Comparison of ENCODE assay signal across 10 mouse cellular contexts in genomic region chr10:27162364-27162763, GRCm38 (mm10).
A peak's percentile ranks its signal among the peaks of the same experiment; 100 is the strongest.
DNase-seq lines count a peak whose midpoint lies in the region; ATAC-seq lines count a peak whose summit lies in the region.
"Had no signal": no experiment of that assay in that cellular context is flagged by ENCODE, and none has a peak within 500 bp of the region (broad histone marks: within the 10 kb centered on the region; RNA-seq: fewer than 3 reads in every experiment).

No protein-coding gene starts in this region.

- ATAC-seq in CD4-positive, CD25-positive, alpha-beta regulatory T cell, adult 4 months: no peak
- peak; percentile 27; the same call in 1 of the 2 replicates for ATAC-seq in hindbrain, embryonic 11.5 days (ENCODE audit: low FRiP score)

- no peaks in the 10 kb centered on the region for H3K36me3 ChIP-seq in hindbrain, embryonic 11.5 days (ENCODE audit: control insufficient read depth, insufficient read depth, low read length)
- no peaks in the 10 kb centered on the region for H3K36me3 ChIP-seq in hindbrain, embryonic 10.5 days
- H3K36me3 ChIP-seq: embryonic facial prominence, embryonic 15.5 days; limb, embryonic 13.5 days had no signal

- no peaks in the 10 kb centered on the region for H3K9me3 ChIP-seq in hindbrain, embryonic 11.5 days (ENCODE audit: control insufficient read depth, low read length)
- H3K9me3 ChIP-seq in hindbrain, embryonic 10.5 days: no peaks in the 10 kb centered on the region
- H3K9me3 ChIP-seq: embryonic facial prominence, embryonic 15.5 days; limb, embryonic 13.5 days had no signal

- WGBS in hindbrain, embryonic 11.5 days: 74% methylated on average over 2 of the region's 2 CpGs
- WGBS in hindbrain, embryonic 10.5 days: 90% methylated on average over 2 of the region's 2 CpGs

- H3K4me1 ChIP-seq in hindbrain, embryonic 11.5 days (replicated peaks; ENCODE audit: control insufficient read depth, insufficient read depth, low read length): no peaks in the 10 kb centered on the region
- H3K4me1 ChIP-seq in hindbrain, embryonic 10.5 days (replicated peaks): no peaks in the 10 kb centered on the region
- H3K4me1 ChIP-seq: embryonic facial prominence, embryonic 15.5 days; limb, embryonic 13.5 days had no signal

- H3K4me2 ChIP-seq in hindbrain, embryonic 11.5 days (replicated peaks; ENCODE audit: low read depth, low read length): no peak overlapping the region
- H3K4me2 ChIP-seq: embryonic facial prominence, embryonic 15.5 days; limb, embryonic 13.5 days had no signal

- H3K27me3 ChIP-seq in hindbrain, embryonic 11.5 days (ENCODE audit: control insufficient read depth, insufficient read depth, low read length): no peaks in the 10 kb centered on the region
- no peaks in the 10 kb centered on the region for H3K27me3 ChIP-seq in hindbrain, embryonic 10.5 days (ENCODE audit: insufficient read depth, poor library complexity, severe bottlenecking)
- H3K27me3 ChIP-seq: embryonic facial prominence, embryonic 15.5 days; limb, embryonic 13.5 days had no signal

- no peak overlapping the region for H3K27ac ChIP-seq in hindbrain, embryonic 11.5 days (ENCODE audit: low read depth, low read length)
- H3K27ac ChIP-seq in hindbrain, embryonic 10.5 days: no peak overlapping the region
- H3K27ac ChIP-seq: embryonic facial prominence, embryonic 15.5 days; limb, embryonic 13.5 days had no signal

- no peak overlapping the region for H3K4me3 ChIP-seq in hindbrain, embryonic 11.5 days (ENCODE audit: low read depth, low read length)
- H3K4me3 ChIP-seq in hindbrain, embryonic 10.5 days: no peak overlapping the region
- H3K4me3 ChIP-seq: embryonic facial prominence, embryonic 15.5 days; limb, embryonic 13.5 days had no signal

- no peak overlapping the region for H3K9ac ChIP-seq in hindbrain, embryonic 11.5 days (ENCODE audit: low read depth, low read length)
- H3K9ac ChIP-seq: embryonic facial prominence, embryonic 15.5 days; limb, embryonic 13.5 days had no signal

- peak; percentile 2 for DNase-seq in CD4-positive, CD25-positive, alpha-beta regulatory T cell, adult 2 months (ENCODE audit: low read depth, low spot score)
- DNase-seq in hindbrain, embryonic 11.5 days (ENCODE audit: low spot score): peak; percentile 34
- no peak for DNase-seq in hindbrain, embryonic 10.5 days (ENCODE audit: low spot score)
- DNase-seq in thymus, postnatal 4 days: peak; percentile 9
- DNase-seq in thymus, postnatal 14 days: no peak
- DNase-seq in lung, postnatal 36 days: no peak
- DNase-seq in ovary, postnatal 36 days (ENCODE audit: low spot score): no peak

Comparison
In these comparisons a context has a peak if more than half of its experiments do, and no peak if none do; other contexts are left out.
1. DNase-seq: peak in CD4-positive, CD25-positive, alpha-beta regulatory T cell, adult 2 months (single experiment), hindbrain, embryonic 11.5 days (single experiment) and thymus, postnatal 4 days (single experiment); none in hindbrain, embryonic 10.5 days (single experiment), thymus, postnatal 14 days (single experiment), lung, postnatal 36 days (single experiment) and ovary, postnatal 36 days (single experiment).